Mouse (Mus musculus) forebrain, postnatal 0 days (tissue): ENCODE measurements around the gene Cpeb3. TPM values are rescaled to one million over a fixed set of nuclear protein-coding genes. Genes with fewer than 3 reads are reported as not detected.
"Not testable (repeated sequence)": the region's sequence is repeated elsewhere in the genome, so short reads cannot be mapped to it uniquely, and the experiment has no call there.

ENCODE experiments used
- ATAC-seq: fragments of 200-750 bp; cut with Nextera tagmentation; 2 replicates; pipeline ENCODE4 v1.8.0; 2017; ENCODE audit warnings: mild to moderate bottlenecking, moderate library complexity
- DNase-seq: peaks from one replicate; pipeline ENCODE4 v3.0.0-alpha.2; 2015
- H3K27ac ChIP-seq: fragments of 300-500 bp; sonication (generic); 2 replicates; pipeline ENCODE4 v1.5.1; 2014; ENCODE audit warnings: low read depth, mild to moderate bottlenecking, antibody characterized with exemption, low read length, moderate library complexity, mixed read lengths
- H3K27me3 ChIP-seq: fragments of 300-500 bp; sonication (generic); 2 replicates; pipeline ENCODE4 v1.6.1; 2014; ENCODE audit warnings: mild to moderate bottlenecking, low read length, mixed read lengths; ENCODE audit not compliant: insufficient read depth
- H3K36me3 ChIP-seq: fragments of 300-500 bp; sonication (generic); 2 replicates; pipeline ENCODE4 v1.6.1; 2014; ENCODE audit warnings: mild to moderate bottlenecking, moderate library complexity; ENCODE audit not compliant: insufficient read depth
- H3K4me1 ChIP-seq: fragments of 300-500 bp; sonication (generic); 2 replicates; pipeline ENCODE4 v1.6.1; 2014; ENCODE audit warnings: antibody characterized with exemption; ENCODE audit not compliant: insufficient read depth
- H3K4me2 ChIP-seq: fragments of 300-500 bp; sonication (generic); 2 replicates; pipeline ENCODE4 v1.6.1; 2014; ENCODE audit warnings: low read depth, mild to moderate bottlenecking, moderate library complexity
- H3K4me3 ChIP-seq: fragments of 300-500 bp; sonication (generic); 2 replicates; pipeline ENCODE4 v1.5.1; 2014; ENCODE audit warnings: low read depth, low read length, mixed read lengths
- H3K9ac ChIP-seq: fragments of 300-500 bp; sonication (generic); 2 replicates; pipeline ENCODE4 v1.6.1; 2014; ENCODE audit warnings: mild to moderate bottlenecking
- H3K9me3 ChIP-seq: fragments of 300-500 bp; sonication (generic); 2 replicates; pipeline ENCODE4 v1.6.1; 2016; ENCODE audit warnings: low read length
- CTCF ChIP-seq: sonication (generic); IDR thresholded peaks from 2 replicates; pipeline ENCODE4 v1.5.1; 2016; ENCODE audit warnings: antibody characterized with exemption, control low read depth, low read depth
- WGBS: fragments of 180-500 bp; shearing (Covaris S2); extraction: QIAGEN DNeasy Blood & Tissue Kit; methylation state at CpG from one replicate; pipeline ENCODE4 v1.1.7; 2014; 5-methylcytosine and 5-hydroxymethylcytosine counted together
- polyA plus RNA-seq: library from polyadenylated mRNA; unstranded; fragments of >200 nt; fragmentation: Nextera tagmentation; extraction: Ambion mirVana; gene quantifications from 2 replicates; pipeline ENCODE4 v1.2.1, GENCODE M21; 2015
- total RNA-seq: library from RNA; depleted of rRNA; stranded (reverse); fragments of >200 nt; gene quantifications from 2 replicates; pipeline ENCODE4 v1.2.3, GENCODE M21; 2014

Cpeb3 gene
- total and polyA plus RNA-seq, 2 experiments from 2014 or later: 7.9 to 12.9 TPM

- Histone ChIP-seq H3K27me3 (no peaks in the 10 kb centered on the region), H3K9me3 (no peaks in the 10 kb centered on the region), H3K27ac (no peak overlapping the region), H3K9ac (no peak overlapping the region), H3K4me2 (no peak overlapping the region), H3K4me1 (peaks cover 11% of the 10 kb centered on the region), H3K36me3 (no peaks in the 10 kb centered on the region; the same call in 1 of the 2 replicates), H3K4me3 (no peak overlapping the region)
- WGBS: 81% methylated on average over 8 of the region's 8 CpGs
- no peak for DNase-seq
- no peak for TF ChIP-seq CTCF
- ATAC-seq: no peak
Observed at GRCm38 (mm10) chr19:37088043-37088748, 120.2 kb downstream of the Cpeb3 start.

- ATAC-seq: no peak
- Histone ChIP-seq H3K4me2 (no peak overlapping the region), H3K4me3 (no peak overlapping the region), H3K4me1 (no peaks in the 10 kb centered on the region), H3K9me3 (no peaks in the 10 kb centered on the region), H3K27me3 (no peaks in the 10 kb centered on the region), H3K27ac (no peak overlapping the region), H3K9ac (no peak overlapping the region), H3K36me3 (peaks cover 4% of the 10 kb centered on the region; the same call in 1 of the 2 replicates)
- no peak for TF ChIP-seq CTCF
- DNase-seq: no peak
- 74% methylated on average over 3 of the region's 3 CpGs for WGBS
Observed at GRCm38 (mm10) chr19:37084546-37084945, 123.9 kb downstream of the Cpeb3 start.

DNA sequence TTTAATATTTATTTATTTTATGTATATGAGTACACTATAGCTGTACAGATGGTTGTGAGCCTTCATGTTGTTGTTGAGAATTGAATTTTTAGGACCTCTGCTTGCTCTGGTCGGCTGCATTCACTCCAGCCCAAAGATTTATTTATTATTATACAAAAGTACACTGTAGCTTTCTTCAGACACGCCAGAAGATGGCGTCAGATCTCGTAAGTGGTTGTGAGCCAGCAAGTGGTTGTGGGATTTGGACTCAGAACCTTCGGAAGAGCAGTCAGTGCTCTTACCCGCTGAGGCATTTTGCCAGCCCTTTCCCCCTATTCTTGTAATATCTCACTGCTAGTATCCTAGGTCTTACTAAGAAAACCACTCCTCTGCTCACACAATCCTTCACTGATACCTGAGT lies 126.9 kb downstream of the Cpeb3 start:
- DNase-seq (no peak), ATAC-seq (no peak)
- H3K4me1 ChIP-seq: no peaks in the 10 kb centered on the region
- no peaks in the 10 kb centered on the region for H3K9me3 ChIP-seq
- 65% methylated on average over 6 of the region's 6 CpGs for WGBS
- no peaks in the 10 kb centered on the region for H3K27me3 ChIP-seq
- no peak overlapping the region for H3K9ac ChIP-seq
- H3K27ac ChIP-seq: no peak overlapping the region
- H3K4me3 ChIP-seq: no peak overlapping the region
- no peak overlapping the region for H3K4me2 ChIP-seq
- peak; percentile 9; the same call in 1 of the 2 replicates for TF ChIP-seq CTCF
- H3K36me3 ChIP-seq: peaks cover 4% of the 10 kb centered on the region; the same call in 1 of the 2 replicates

DNA sequence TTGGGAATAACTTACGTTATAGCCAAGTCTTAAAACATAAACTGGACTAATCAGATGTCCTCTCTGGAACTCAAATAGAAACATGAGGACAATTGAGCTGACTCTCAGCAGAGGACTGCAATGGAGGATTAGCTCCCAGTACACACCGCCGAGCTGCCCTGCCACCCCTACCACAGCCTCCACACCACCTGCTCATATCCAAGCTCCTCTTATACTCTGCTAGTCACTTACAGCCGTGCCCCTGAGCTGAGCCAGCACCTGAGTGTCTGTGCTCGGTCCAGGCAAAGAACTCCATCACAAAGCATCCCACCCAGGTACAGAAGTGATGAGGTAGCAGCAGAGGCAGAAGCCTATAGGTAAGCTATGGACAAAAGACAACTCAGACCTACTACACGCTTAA lies 129.2 kb downstream of the Cpeb3 start:
- ATAC-seq: no peak

GRCm38 (mm10) chr19:37078571-37078970 lies 129.8 kb downstream of the Cpeb3 start:
- WGBS: 95% methylated on average over 1 of the region's 1 CpGs
- Histone ChIP-seq H3K27me3 (no peaks in the 10 kb centered on the region), H3K27ac (no peak overlapping the region), H3K4me2 (no peak overlapping the region), H3K4me3 (no peak overlapping the region), H3K9me3 (no peaks in the 10 kb centered on the region), H3K36me3 (peaks cover 7% of the 10 kb centered on the region; the same call in 1 of the 2 replicates), H3K4me1 (no peaks in the 10 kb centered on the region), H3K9ac (no peak overlapping the region)
- DNase-seq: no peak
- ATAC-seq: no peak
- no peak for TF ChIP-seq CTCF

More for the DNA sequence above, 129.2 kb downstream of the Cpeb3 start:
- no peak for TF ChIP-seq CTCF
- H3K4me1 ChIP-seq: no peaks in the 10 kb centered on the region
- no peak overlapping the region for H3K4me2 ChIP-seq
- no peak overlapping the region for H3K27ac ChIP-seq
- no peak overlapping the region for H3K4me3 ChIP-seq
- peaks cover 7% of the 10 kb centered on the region; the same call in 1 of the 2 replicates for H3K36me3 ChIP-seq
- DNase-seq: no peak
- no peak overlapping the region for H3K9ac ChIP-seq
- 83% methylated on average over 6 of the region's 6 CpGs for WGBS
- H3K9me3 ChIP-seq: no peaks in the 10 kb centered on the region
- no peaks in the 10 kb centered on the region for H3K27me3 ChIP-seq

GRCm38 (mm10) chr19:37078064-37078463 lies 130.3 kb downstream of the Cpeb3 start:
- WGBS: 63% methylated on average over 4 of the region's 4 CpGs
- no peak for DNase-seq

DNA sequence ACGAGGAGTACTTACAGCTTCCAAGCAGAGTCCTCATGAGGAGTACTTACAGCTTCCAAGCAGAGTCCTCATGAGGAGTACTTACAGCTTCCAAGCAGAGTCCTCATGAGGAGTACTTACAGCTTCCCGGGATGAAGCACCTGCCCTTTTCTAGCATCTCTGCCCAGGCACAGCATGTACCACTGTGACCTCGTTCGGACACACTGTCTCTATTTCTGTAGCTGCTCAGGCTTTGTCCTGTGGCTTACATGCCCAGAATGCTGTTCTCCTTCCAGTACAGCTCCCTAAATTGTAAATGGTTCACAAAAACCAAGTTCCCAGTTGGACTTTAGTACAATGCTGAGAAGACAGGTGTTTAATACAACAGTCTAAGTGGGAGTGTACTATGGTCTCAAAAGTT lies 131.1 kb downstream of the Cpeb3 start:
- ATAC-seq, H3K4me1 ChIP-seq, H3K4me3 ChIP-seq, H3K27me3 ChIP-seq, H3K9me3 ChIP-seq, H3K36me3 ChIP-seq, H3K27ac ChIP-seq, H3K9ac ChIP-seq, DNase-seq, H3K4me2 ChIP-seq: not testable (repeated sequence)
- WGBS: 74% methylated on average over 4 of the region's 4 CpGs

More at GRCm38 (mm10) chr19:37078064-37078463, 130.3 kb downstream of the Cpeb3 start:
- no peaks in the 10 kb centered on the region for H3K27me3 ChIP-seq
- H3K9me3 ChIP-seq: no peaks in the 10 kb centered on the region
- H3K9ac ChIP-seq: no peak overlapping the region
- TF ChIP-seq CTCF: no peak
- H3K4me2 ChIP-seq: no peak overlapping the region
- no peak overlapping the region for H3K27ac ChIP-seq
- H3K4me3 ChIP-seq: no peak overlapping the region
- H3K4me1 ChIP-seq: no peaks in the 10 kb centered on the region
- peaks cover 7% of the 10 kb centered on the region; the same call in 1 of the 2 replicates for H3K36me3 ChIP-seq
- no peak for ATAC-seq
